Mouse (Mus musculus): ENCODE results near the gene Letmd1. TPM values are rescaled to one million over a fixed set of nuclear protein-coding genes. Genes with fewer than 3 reads are reported as not detected.
A peak's percentile ranks its signal among the peaks of the same experiment; 100 is the strongest.

Letmd1 gene
- polyA plus RNA-seq, 1 experiment from 2014 or later, result 51.9 TPM

DNA sequence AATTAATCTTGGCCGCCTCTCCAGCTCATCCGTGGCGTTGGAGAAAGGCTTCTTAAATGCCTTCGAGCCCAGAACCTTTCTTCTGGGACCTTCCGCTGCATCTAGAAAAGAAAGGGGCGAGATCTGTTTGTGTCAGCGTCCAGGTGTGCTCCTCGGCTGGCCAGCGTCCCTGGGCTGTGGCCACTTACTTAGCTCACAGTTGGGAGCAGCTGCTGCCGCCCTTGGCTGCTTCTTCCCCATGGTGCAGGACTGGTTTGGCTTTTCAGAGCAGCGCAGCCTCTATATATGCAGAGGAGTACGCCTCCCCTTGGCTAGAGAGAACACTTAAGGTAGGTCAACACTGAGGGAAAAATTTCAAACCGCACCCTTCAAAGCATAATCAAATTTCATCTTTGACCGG, 44.9 kb upstream of the Letmd1 start:
- H3K27me3 ChIP-seq (ENCODE audit: control insufficient read depth, insufficient read depth, low read length), result peaks cover 22% of the 10 kb centered on the region
- H3K4me1 ChIP-seq (ENCODE audit: control insufficient read depth, insufficient read depth, low read length), result peaks cover 21% of the 10 kb centered on the region
- peak overlapping the region; percentile 92 for H3K4me2 ChIP-seq (ENCODE audit: low read length)
- no peaks in the 10 kb centered on the region for H3K36me3 ChIP-seq (ENCODE audit: control insufficient read depth, insufficient read depth, low read length)
- peak; percentile 33 for DNase-seq
- no peaks in the 10 kb centered on the region for H3K9me3 ChIP-seq (ENCODE audit: control insufficient read depth, low read length)
- H3K9ac ChIP-seq (replicated peaks; ENCODE audit: low read length), result peak overlapping the region; percentile 16; the same call in 1 of the 2 replicates
- 3% methylated on average over 14 of the region's 14 CpGs for WGBS
- no peak for ATAC-seq (ENCODE audit: low FRiP score, low TSS enrichment)
- no peak overlapping the region for H3K27ac ChIP-seq (replicated peaks; ENCODE audit: low read depth, low read length)
- peak overlapping the region; percentile 97 for H3K4me3 ChIP-seq (replicated peaks; ENCODE audit: low read depth, low read length)

DNA sequence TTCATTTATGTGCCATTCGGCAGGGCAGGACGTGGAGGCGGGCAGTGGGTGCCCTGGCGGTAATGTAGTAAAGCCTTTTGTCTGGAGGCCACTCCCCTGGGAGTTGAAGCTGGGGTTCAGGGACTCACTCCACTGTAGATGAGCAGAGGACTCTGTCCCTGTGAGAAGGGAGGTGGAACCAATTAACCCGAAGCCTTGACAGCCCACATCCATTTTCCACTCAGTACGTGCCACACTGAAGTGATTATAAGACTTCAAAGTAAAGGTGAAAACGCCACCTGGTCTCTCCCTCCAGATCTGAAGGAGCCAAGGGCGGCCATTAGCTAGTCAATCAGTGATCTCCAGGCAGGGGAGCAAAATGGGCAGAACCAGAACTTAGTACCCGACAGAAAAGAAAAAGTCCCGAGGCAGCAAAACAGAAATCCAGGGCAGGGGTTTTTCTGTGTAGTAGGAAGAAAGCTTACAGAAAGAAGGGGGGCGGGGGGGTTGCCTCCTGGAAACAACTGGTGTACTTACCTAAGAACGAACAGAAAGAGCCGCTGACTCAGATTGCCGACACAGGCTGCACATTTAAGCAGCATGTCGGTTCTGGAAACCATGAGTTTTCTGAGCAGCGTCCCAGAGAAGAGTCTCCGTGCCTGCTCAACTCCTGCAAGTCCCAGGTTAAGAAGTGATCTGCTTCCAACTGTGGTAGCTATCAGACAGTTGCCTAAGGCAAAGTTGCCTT, 44.3 kb upstream of the Letmd1 start, which contains the start of gene Slc11a2:
Gene Slc11a2 (minus strand): TSS at position 677 of the 727 bp plus-strand sequence.
- peaks cover 22% of the 10 kb centered on the region for H3K27me3 ChIP-seq (ENCODE audit: control insufficient read depth, insufficient read depth, low read length)
- H3K4me1 ChIP-seq (ENCODE audit: control insufficient read depth, insufficient read depth, low read length), result peaks cover 21% of the 10 kb centered on the region
- 29% methylated on average over 17 of the region's 17 CpGs for WGBS
- ATAC-seq (ENCODE audit: low FRiP score, low TSS enrichment) (no peak), DNase-seq (peak; percentile 13)
- H3K4me2 ChIP-seq (ENCODE audit: low read length), result peak within 1 kb of the TSS; percentile 92
- H3K4me3 ChIP-seq (replicated peaks; ENCODE audit: low read depth, low read length), result peak within 1 kb of the TSS; percentile 97
- H3K9ac ChIP-seq (replicated peaks; ENCODE audit: low read length), result peak within 1 kb of the TSS; percentile 16; the same call in 1 of the 2 replicates
- H3K36me3 ChIP-seq (ENCODE audit: control insufficient read depth, insufficient read depth, low read length), result no peaks in the 10 kb centered on the region
- H3K27ac ChIP-seq (replicated peaks; ENCODE audit: low read depth, low read length), result no peak within 1 kb of the TSS
- no peaks in the 10 kb centered on the region for H3K9me3 ChIP-seq (ENCODE audit: control insufficient read depth, low read length)

- H3K4me2 ChIP-seq (ENCODE audit: low read length), result no peak overlapping the region
- H3K4me1 ChIP-seq (ENCODE audit: control insufficient read depth, insufficient read depth, low read length), result peaks cover 10% of the 10 kb centered on the region
- H3K9me3 ChIP-seq (ENCODE audit: control insufficient read depth, low read length), result no peaks in the 10 kb centered on the region
- 86% methylated on average over 13 of the region's 13 CpGs for WGBS
- ATAC-seq (ENCODE audit: low FRiP score, low TSS enrichment) (no peak), DNase-seq (no peak)
- peaks cover 19% of the 10 kb centered on the region for H3K27me3 ChIP-seq (ENCODE audit: control insufficient read depth, insufficient read depth, low read length)
- H3K36me3 ChIP-seq (ENCODE audit: control insufficient read depth, insufficient read depth, low read length), result no peaks in the 10 kb centered on the region
- no peak overlapping the region for H3K27ac ChIP-seq (replicated peaks; ENCODE audit: low read depth, low read length)
- no peak overlapping the region for H3K9ac ChIP-seq (replicated peaks; ENCODE audit: low read length)
- H3K4me3 ChIP-seq (replicated peaks; ENCODE audit: low read depth, low read length), result no peak overlapping the region
Observed at GRCm38 (mm10) chr15:100428296-100428905, 40.4 kb upstream of the Letmd1 start.

GRCm38 (mm10) chr15:100429959-100430565, 38.8 kb upstream of the Letmd1 start:
- H3K27ac ChIP-seq (replicated peaks; ENCODE audit: low read depth, low read length), result no peak overlapping the region
- no peak for ATAC-seq (ENCODE audit: low FRiP score, low TSS enrichment)

GRCm38 (mm10) chr15:100433234-100433633, 35.6 kb upstream of the Letmd1 start:
- ATAC-seq (ENCODE audit: low FRiP score, low TSS enrichment) (no peak), DNase-seq (no peak)
- H3K36me3 ChIP-seq (ENCODE audit: control insufficient read depth, insufficient read depth, low read length), result no peaks in the 10 kb centered on the region
- H3K27ac ChIP-seq (replicated peaks; ENCODE audit: low read depth, low read length), result no peak overlapping the region
- H3K4me3 ChIP-seq (replicated peaks; ENCODE audit: low read depth, low read length), result no peak overlapping the region
- no peak overlapping the region for H3K9ac ChIP-seq (replicated peaks; ENCODE audit: low read length)
- no peaks in the 10 kb centered on the region for H3K27me3 ChIP-seq (ENCODE audit: control insufficient read depth, insufficient read depth, low read length)
- H3K9me3 ChIP-seq (ENCODE audit: control insufficient read depth, low read length), result no peaks in the 10 kb centered on the region
- no peaks in the 10 kb centered on the region for H3K4me1 ChIP-seq (ENCODE audit: control insufficient read depth, insufficient read depth, low read length)
- no peak overlapping the region for H3K4me2 ChIP-seq (ENCODE audit: low read length)
- WGBS, result 68% methylated on average over 4 of the region's 4 CpGs

More at GRCm38 (mm10) chr15:100429959-100430565, 38.8 kb upstream of the Letmd1 start:
- Histone ChIP-seq H3K27me3 (ENCODE audit: control insufficient read depth, insufficient read depth, low read length) (peaks cover 4% of the 10 kb centered on the region), H3K9ac (replicated peaks; ENCODE audit: low read length) (no peak overlapping the region), H3K4me2 (ENCODE audit: low read length) (no peak overlapping the region), H3K4me1 (ENCODE audit: control insufficient read depth, insufficient read depth, low read length) (no peaks in the 10 kb centered on the region), H3K9me3 (ENCODE audit: control insufficient read depth, low read length) (no peaks in the 10 kb centered on the region), H3K36me3 (ENCODE audit: control insufficient read depth, insufficient read depth, low read length) (no peaks in the 10 kb centered on the region), H3K4me3 (replicated peaks; ENCODE audit: low read depth, low read length) (no peak overlapping the region)
- 77% methylated on average over 11 of the region's 11 CpGs for WGBS
- peak; percentile 9 for DNase-seq

DNA sequence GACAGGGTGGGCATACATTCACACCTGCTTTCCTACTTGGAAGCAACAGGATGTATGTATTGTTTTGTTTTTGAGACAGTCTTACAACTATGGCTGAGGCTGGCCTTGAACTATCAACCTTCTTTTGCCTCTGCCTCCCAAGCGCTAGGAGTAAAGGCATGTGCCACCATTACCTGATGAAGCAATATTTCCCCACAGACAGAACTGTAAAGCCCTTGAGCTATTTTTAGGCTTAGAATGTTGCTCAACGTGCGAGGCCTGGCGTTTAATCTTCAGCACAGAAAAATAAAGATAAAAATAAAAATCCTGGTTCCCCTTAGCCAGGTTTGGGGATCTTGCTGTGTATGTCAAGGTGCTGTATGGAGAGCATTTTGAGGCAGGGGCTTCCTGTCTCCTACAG, 32.7 kb upstream of the Letmd1 start:
- H3K27ac ChIP-seq (replicated peaks; ENCODE audit: low read depth, low read length), result no peak overlapping the region
- H3K36me3 ChIP-seq (ENCODE audit: control insufficient read depth, insufficient read depth, low read length), result no peaks in the 10 kb centered on the region
- WGBS, result 90% methylated on average over 4 of the region's 4 CpGs
- ATAC-seq (ENCODE audit: low FRiP score, low TSS enrichment), result no peak
- H3K9me3 ChIP-seq (ENCODE audit: control insufficient read depth, low read length), result no peaks in the 10 kb centered on the region
- no peak overlapping the region for H3K9ac ChIP-seq (replicated peaks; ENCODE audit: low read length)
- no peak overlapping the region for H3K4me3 ChIP-seq (replicated peaks; ENCODE audit: low read depth, low read length)
- no peaks in the 10 kb centered on the region for H3K4me1 ChIP-seq (ENCODE audit: control insufficient read depth, insufficient read depth, low read length)
- DNase-seq, result no peak
- H3K27me3 ChIP-seq (ENCODE audit: control insufficient read depth, insufficient read depth, low read length), result no peaks in the 10 kb centered on the region
- no peak overlapping the region for H3K4me2 ChIP-seq (ENCODE audit: low read length)

GRCm38 (mm10) chr15:100436518-100436917, 32.3 kb upstream of the Letmd1 start:
- ATAC-seq (ENCODE audit: low FRiP score, low TSS enrichment), result no peak
- no peak overlapping the region for H3K27ac ChIP-seq (replicated peaks; ENCODE audit: low read depth, low read length)
- DNase-seq, result no peak
- H3K9ac ChIP-seq (replicated peaks; ENCODE audit: low read length), result no peak overlapping the region
- H3K36me3 ChIP-seq (ENCODE audit: control insufficient read depth, insufficient read depth, low read length), result no peaks in the 10 kb centered on the region
- H3K4me2 ChIP-seq (ENCODE audit: low read length), result no peak overlapping the region
- 56% methylated on average over 10 of the region's 10 CpGs for WGBS
- no peaks in the 10 kb centered on the region for H3K4me1 ChIP-seq (ENCODE audit: control insufficient read depth, insufficient read depth, low read length)
- H3K27me3 ChIP-seq (ENCODE audit: control insufficient read depth, insufficient read depth, low read length), result no peaks in the 10 kb centered on the region
- no peak overlapping the region for H3K4me3 ChIP-seq (replicated peaks; ENCODE audit: low read depth, low read length)
- H3K9me3 ChIP-seq (ENCODE audit: control insufficient read depth, low read length), result no peaks in the 10 kb centered on the region

GRCm38 (mm10) chr15:100443126-100443922, 25.5 kb upstream of the Letmd1 start:
- H3K4me3 ChIP-seq (replicated peaks; ENCODE audit: low read depth, low read length), result peak overlapping the region; percentile 40
- no peaks in the 10 kb centered on the region for H3K9me3 ChIP-seq (ENCODE audit: control insufficient read depth, low read length)
- peak overlapping the region; percentile 52 for H3K9ac ChIP-seq (replicated peaks; ENCODE audit: low read length)
- peak overlapping the region; percentile 65 for H3K27ac ChIP-seq (replicated peaks; ENCODE audit: low read depth, low read length)
- peak; percentile 95 for ATAC-seq (ENCODE audit: low FRiP score, low TSS enrichment)
- peak; percentile 96 for DNase-seq
- no peaks in the 10 kb centered on the region for H3K27me3 ChIP-seq (ENCODE audit: control insufficient read depth, insufficient read depth, low read length)
- WGBS, result 10% methylated on average over 20 of the region's 31 CpGs
- peak overlapping the region; percentile 66 for H3K4me2 ChIP-seq (ENCODE audit: low read length)
- no peaks in the 10 kb centered on the region for H3K36me3 ChIP-seq (ENCODE audit: control insufficient read depth, insufficient read depth, low read length)
- H3K4me1 ChIP-seq (ENCODE audit: control insufficient read depth, insufficient read depth, low read length), result no peaks in the 10 kb centered on the region
